Mouse (Mus musculus) MEL (cell line): Measurements from ENCODE around the gene Cacfd1. TPM values are rescaled to one million over a fixed set of nuclear protein-coding genes. Genes with fewer than 3 reads are reported as not detected.

Experiments
- DNase-seq: peaks from one replicate; pipeline ENCODE4 v3.0.0; 2011; ENCODE audit warnings: low read depth, low spot score
- H3K27ac ChIP-seq: 2 replicates; pipeline ENCODE4 v1.5.1; 2012; ENCODE audit warnings: low read depth, mild to moderate bottlenecking, control low read depth, low read length, moderate library complexity; ENCODE audit not compliant: control insufficient read depth
- H3K27me3 ChIP-seq, 2 experiments: fragments of 150-350 bp in 1 of 2; sonication (generic) in 1 of 2; 2 replicates each; pipeline ENCODE4 v1.6.1; 2012; ENCODE audit warnings: low read length in 2 of 2, mild to moderate bottlenecking in 2 of 2, improper control_type of control experiment in 1 of 2, moderate library complexity in 1 of 2; ENCODE audit not compliant: insufficient read depth in 2 of 2, control insufficient read depth in 1 of 2
- H3K36me3 ChIP-seq, 2 experiments: 2 replicates each; pipeline ENCODE4 v1.6.1; 2012 to 2014; ENCODE audit warnings: low read length in 2 of 2, improper control_type of control experiment in 1 of 2, inconsistent platforms in 1 of 2, mild to moderate bottlenecking in 1 of 2; ENCODE audit not compliant: insufficient read depth in 2 of 2, control insufficient read depth in 1 of 2
- H3K4me1 ChIP-seq, 2 experiments: fragments of 150-350 bp in 1 of 2; sonication (generic) in 1 of 2; 2 replicates each; pipeline ENCODE4 v1.6.1; 2012; ENCODE audit warnings: low read length in 2 of 2, improper control_type of control experiment in 1 of 2, mild to moderate bottlenecking in 1 of 2; ENCODE audit not compliant: insufficient read depth in 2 of 2, control insufficient read depth in 1 of 2
- H3K4me3 ChIP-seq, 2 experiments: fragments of 150-350 bp in 1 of 2; sonication (generic) in 1 of 2; 2 replicates each; pipeline ENCODE4 v1.5.1; 2012; ENCODE audit warnings: low read depth in 2 of 2, low read length in 2 of 2, mild to moderate bottlenecking in 2 of 2, moderate library complexity in 2 of 2, control low read depth in 1 of 2, improper control_type of control experiment in 1 of 2; ENCODE audit not compliant: control insufficient read depth in 1 of 2, insufficient read depth in 1 of 2
- H3K79me2 ChIP-seq: 2 replicates; pipeline ENCODE4 v1.6.1; 2012; ENCODE audit warnings: mild to moderate bottlenecking, low read length, moderate library complexity; ENCODE audit not compliant: control insufficient read depth, poor library complexity, insufficient read depth
- H3K9ac ChIP-seq: 2 replicates; pipeline ENCODE4 v1.6.1; 2012; ENCODE audit warnings: low read depth, mild to moderate bottlenecking, control low read depth, low read length, moderate library complexity; ENCODE audit not compliant: control insufficient read depth, poor library complexity, severe bottlenecking
- H3K9me3 ChIP-seq: fragments of 150-350 bp; sonication (generic); replicated peaks from 2 replicates; pipeline ENCODE4 v1.6.1; 2012; ENCODE audit warnings: mild to moderate bottlenecking, low read length, improper control_type of control experiment, moderate library complexity; ENCODE audit not compliant: insufficient read depth
- BHLHE40 ChIP-seq: IDR thresholded peaks from 2 replicates; pipeline ENCODE4 v1.6.1; 2012; ENCODE audit warnings: low read depth, mild to moderate bottlenecking, inconsistent platforms, low read length, improper control_type of control experiment, borderline replicate concordance
- CHD1 ChIP-seq: IDR thresholded peaks from 2 replicates; pipeline ENCODE4 v1.6.1; 2012; ENCODE audit warnings: low read depth, mild to moderate bottlenecking, inconsistent platforms, low read length, improper control_type of control experiment
- CTCF ChIP-seq, 3 experiments: IDR thresholded peaks in 2 of 3; conservative IDR thresholded peaks in 1 of 3; 2 replicates each; pipeline ENCODE4 v1.5.1; 2011 to 2012; ENCODE audit warnings: low read length in 3 of 3, low read depth in 2 of 3, mild to moderate bottlenecking in 2 of 3, improper control_type of control experiment in 1 of 3, inconsistent platforms in 1 of 3, mixed read lengths in 1 of 3, moderate library complexity in 1 of 3; ENCODE audit not compliant: control insufficient read depth in 1 of 3, insufficient read depth in 1 of 3, poor library complexity in 1 of 3, severe bottlenecking in 1 of 3
- ETS1 ChIP-seq: IDR thresholded peaks from 2 replicates; pipeline ENCODE4 v1.6.1; 2012; ENCODE audit warnings: low read depth, mild to moderate bottlenecking, inconsistent platforms, low read length, improper control_type of control experiment, moderate library complexity
- GATA1 ChIP-seq: IDR thresholded peaks from 2 replicates; pipeline ENCODE4 v1.6.1; 2011; ENCODE audit warnings: low read depth, low read length, improper control_type of control experiment
- JUND ChIP-seq: IDR thresholded peaks from 2 replicates; pipeline ENCODE4 v1.6.1; 2011; ENCODE audit warnings: low read depth, mild to moderate bottlenecking, improper control_type of control experiment, low read length
- MAZ ChIP-seq: IDR thresholded peaks from 2 replicates; pipeline ENCODE4 v1.6.1; 2012; ENCODE audit warnings: low read depth, mild to moderate bottlenecking, inconsistent platforms, low read length, improper control_type of control experiment
- MYC ChIP-seq: IDR thresholded peaks from 2 replicates; pipeline ENCODE4 v1.6.1; 2011; ENCODE audit warnings: low read depth, mild to moderate bottlenecking, low read length, improper control_type of control experiment, moderate library complexity
- NELFE ChIP-seq: IDR thresholded peaks from 2 replicates; pipeline ENCODE4 v1.6.1; 2011; ENCODE audit warnings: low read depth, low read length, improper control_type of control experiment
- NRF1 ChIP-seq: IDR thresholded peaks from 2 replicates; pipeline ENCODE4 v1.6.1; 2014; ENCODE audit warnings: low read depth, mild to moderate bottlenecking, inconsistent platforms, low read length, improper control_type of control experiment, moderate library complexity; ENCODE audit not compliant: poor library complexity, insufficient read depth, severe bottlenecking
- POLR2A ChIP-seq, 2 experiments: IDR thresholded peaks; 2 replicates each; pipeline ENCODE4 v1.6.1; 2011 to 2012; ENCODE audit warnings: low read length in 2 of 2, mild to moderate bottlenecking in 2 of 2, control low read depth in 1 of 2, improper control_type of control experiment in 1 of 2, low read depth in 1 of 2, moderate library complexity in 1 of 2; ENCODE audit not compliant: control insufficient read depth in 1 of 2, insufficient read depth in 1 of 2, poor library complexity in 1 of 2
- RAD21 ChIP-seq: IDR thresholded peaks from 2 replicates; pipeline ENCODE4 v1.6.1; 2011; ENCODE audit warnings: mild to moderate bottlenecking, low read depth, low read length, improper control_type of control experiment
- RCOR1 ChIP-seq: IDR thresholded peaks from 2 replicates; pipeline ENCODE4 v1.6.1; 2012; ENCODE audit warnings: low read depth, mild to moderate bottlenecking, inconsistent platforms, low read length, improper control_type of control experiment
- SMC3 ChIP-seq: IDR thresholded peaks from 2 replicates; pipeline ENCODE4 v1.6.1; 2011; ENCODE audit warnings: low read depth, low read length, improper control_type of control experiment
- TBP ChIP-seq: IDR thresholded peaks from 2 replicates; pipeline ENCODE4 v1.8.0; 2011; ENCODE audit warnings: low read depth, low read length, improper control_type of control experiment
- TCF12 ChIP-seq: IDR thresholded peaks from 2 replicates; pipeline ENCODE4 v1.6.1; 2014; ENCODE audit warnings: low read depth, mild to moderate bottlenecking, inconsistent platforms, low read length, improper control_type of control experiment, moderate library complexity
- ZC3H11A ChIP-seq: IDR thresholded peaks from 2 replicates; pipeline ENCODE4 v1.6.1; 2012; ENCODE audit warnings: low read depth, mild to moderate bottlenecking, inconsistent platforms, low read length, improper control_type of control experiment
- ZKSCAN1 ChIP-seq: IDR thresholded peaks from 2 replicates; pipeline ENCODE4 v1.6.1; 2012; ENCODE audit warnings: low read depth, mild to moderate bottlenecking, inconsistent platforms, low read length, improper control_type of control experiment, moderate library complexity
- ZMIZ1 ChIP-seq: IDR thresholded peaks from 2 replicates; pipeline ENCODE4 v1.6.1; 2012; ENCODE audit warnings: low read depth, mild to moderate bottlenecking, inconsistent platforms, low read length, improper control_type of control experiment, moderate library complexity
- polyA plus RNA-seq, 2 experiments: library from polyadenylated mRNA; stranded (reverse) in 1 of 2; unstranded in 1 of 2; fragments of >175 nt in 1 of 2; fragments of >200 nt in 1 of 2; gene quantifications; 2 replicates each; pipeline versions ENCODE4 v1.2.1 to v1.2.4; 2012; ENCODE audit warnings: low replicate concordance in 2 of 2, low read depth in 1 of 2; ENCODE audit not compliant: insufficient read length in 2 of 2, insufficient read depth in 1 of 2, missing spikeins in 1 of 2
- total RNA-seq: library from RNA; depleted of rRNA; stranded (reverse); fragments of 300-350 nt; gene quantifications from 2 replicates; pipeline ENCODE4 v1.2.3, GENCODE M21; 2012

Gene Cacfd1
- total and polyA plus RNA-seq, 3 experiments = 19.1 to 60.7 TPM; not detected in 1

DNA sequence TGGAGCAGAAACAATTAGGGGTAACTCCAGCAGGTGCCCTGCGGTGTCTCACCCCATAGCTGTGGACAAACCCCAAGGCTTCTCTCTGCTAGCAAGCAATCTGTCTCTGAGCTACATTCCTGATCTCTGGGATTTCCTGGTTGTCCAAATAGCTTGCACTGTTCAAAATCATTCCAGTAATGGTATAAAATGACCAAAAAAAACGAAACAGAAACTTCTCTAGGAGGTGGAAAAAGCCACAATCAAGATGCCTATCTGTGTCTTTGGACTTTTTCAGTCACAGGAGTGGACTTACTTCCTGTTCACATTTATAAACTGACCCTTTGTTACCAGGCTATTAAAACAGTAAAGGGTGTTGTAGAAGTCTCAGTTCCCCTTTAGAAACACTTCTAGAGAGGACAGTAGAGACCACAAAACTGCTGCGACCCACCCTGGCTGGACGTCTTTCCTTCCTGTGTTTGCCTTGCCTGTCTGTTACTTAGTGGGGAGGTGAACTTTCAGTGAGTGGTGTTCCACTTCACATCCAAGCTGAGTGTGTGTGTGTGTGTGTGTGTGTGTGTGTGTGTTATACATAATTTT lies 18.8 kb downstream of the Cacfd1 start:
- peaks cover 0 to 9% of the 10 kb centered on the region in 2 experiments; a peak in 2 of 4 replicates for H3K36me3 ChIP-seq
- peaks cover 4 to 20% of the 10 kb centered on the region in 2 experiments; a peak in 3 of 4 replicates for H3K4me1 ChIP-seq
- peak; percentile 25 for DNase-seq
- no peaks in the 10 kb centered on the region for H3K79me2 ChIP-seq
- no peak overlapping the region for H3K27ac ChIP-seq
- H3K9me3 ChIP-seq = no peaks in the 10 kb centered on the region
- no peaks in the 10 kb centered on the region for H3K27me3 ChIP-seq
- no peak for TF ChIP-seq POLR2A (IDR thresholded peaks at IDR 0.05; ENCODE audit: control insufficient read depth in 1 of 2, insufficient read depth in 1 of 2, low read depth in 1 of 2, low read length in 2 of 2, poor library complexity in 1 of 2)
- 0 out of 2 replicates have a peak, but pooled peaks have one; percentile 9 for TF ChIP-seq RCOR1
- TF ChIP-seq GATA1 = 0 out of 2 replicates have a peak, but pooled peaks have one; percentile 8
- peak overlapping the region; percentile 27 for H3K9ac ChIP-seq
- peak overlapping the region; percentile 25 to 66 for H3K4me3 ChIP-seq

DNA sequence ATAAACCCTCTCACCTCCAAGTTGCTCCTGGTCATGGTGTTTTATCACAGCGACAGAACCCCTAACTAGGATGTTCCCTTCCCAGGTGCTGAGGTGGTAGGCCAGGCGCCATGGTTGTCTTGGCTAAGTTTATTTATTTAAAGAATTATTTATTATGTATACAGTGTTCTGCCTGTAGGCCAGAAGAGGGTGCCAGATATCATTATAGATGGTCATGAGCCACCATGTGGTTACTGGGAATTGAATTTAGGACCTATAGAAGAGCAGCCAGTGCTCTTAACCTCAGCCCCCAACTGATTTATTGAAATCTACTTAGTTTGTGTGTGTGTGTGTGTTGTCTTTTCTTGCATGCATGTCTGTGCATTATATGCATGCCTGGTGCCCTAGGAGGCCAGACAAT lies 22.6 kb downstream of the Cacfd1 start:
- no peaks in the 10 kb centered on the region for H3K27me3 ChIP-seq
- peak; percentile 42 for DNase-seq
- H3K9ac ChIP-seq = no peak overlapping the region
- no peaks in the 10 kb centered on the region for H3K79me2 ChIP-seq
- no peaks in the 10 kb centered on the region for H3K9me3 ChIP-seq
- H3K36me3 ChIP-seq = peaks cover 0 to 6% of the 10 kb centered on the region in 2 experiments; a peak in 2 of 4 replicates
- H3K4me1 ChIP-seq = peaks cover 4 to 12% of the 10 kb centered on the region in 2 experiments; a peak in 3 of 4 replicates
- TF ChIP-seq NRF1 = no peak
- TF ChIP-seq MAZ = no peak
- TF ChIP-seq NELFE = no peak
- TF ChIP-seq JUND = no peak
- TF ChIP-seq MYC = peak; percentile 46; the same call in 1 of the 2 replicates
- no peak for TF ChIP-seq CHD1
- peak; percentile 17; the same call in 1 of the 2 replicates for TF ChIP-seq RAD21
- TF ChIP-seq ETS1 = no peak
- no peak for TF ChIP-seq TCF12
- no peak for TF ChIP-seq TBP
- TF ChIP-seq ZMIZ1 = no peak
- TF ChIP-seq ZC3H11A = 0 out of 2 replicates have a peak, but pooled peaks have one; percentile 14
- no peak for TF ChIP-seq BHLHE40
- TF ChIP-seq CTCF (IDR thresholded peaks at IDR 0.05 in 2 of 3, conservative IDR thresholded peaks at IDR 0.05 in 1 of 3; ENCODE audit: control insufficient read depth in 1 of 3, insufficient read depth in 1 of 3, low read depth in 2 of 3, low read length in 3 of 3, poor library complexity in 1 of 3, severe bottlenecking in 1 of 3) = peak in 1 of 3 experiments; percentile 57; a peak in 2 of 6 replicates
- peak; percentile 49 for TF ChIP-seq SMC3
- TF ChIP-seq ZKSCAN1 = no peak
- no peak overlapping the region for H3K27ac ChIP-seq
- H3K4me3 ChIP-seq = no peak overlapping the region
